Mouse (Mus musculus) heart, adult 8-10 months (tissue): ENCODE measurements at regions not wholly inside any gene's neighbourhood (a gene's known extent, or its start where the extent isn't known, plus 50 kb on each side); places are given as distances from the start of the nearest gene placed in this dataset.

Source experiments
- DNase-seq: peaks from one replicate; pipeline ENCODE4 v3.0.0; 2022; ENCODE audit warnings: low spot score

DNA sequence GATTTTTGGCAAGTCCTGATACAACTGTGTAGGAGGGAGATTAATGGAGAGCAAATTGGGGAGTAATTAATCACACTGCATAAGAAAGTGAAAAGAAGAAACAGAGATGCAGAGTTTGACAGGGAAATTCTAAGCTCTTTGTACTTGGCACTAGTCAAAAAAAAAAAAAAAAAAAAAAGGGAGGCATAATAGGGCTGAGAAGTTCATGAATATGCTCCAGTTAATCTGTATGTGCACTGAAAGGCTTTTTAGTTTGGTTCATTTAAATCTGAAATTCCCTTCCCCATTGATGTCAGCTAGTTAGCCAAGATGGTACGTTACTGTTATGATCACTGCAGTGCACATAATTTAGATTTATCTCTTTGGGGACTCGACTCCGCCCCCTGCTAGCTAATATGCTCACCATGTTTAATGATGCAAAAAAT is 470.8 kb upstream of the Map3k7 start:
- no peak for DNase-seq

DNA sequence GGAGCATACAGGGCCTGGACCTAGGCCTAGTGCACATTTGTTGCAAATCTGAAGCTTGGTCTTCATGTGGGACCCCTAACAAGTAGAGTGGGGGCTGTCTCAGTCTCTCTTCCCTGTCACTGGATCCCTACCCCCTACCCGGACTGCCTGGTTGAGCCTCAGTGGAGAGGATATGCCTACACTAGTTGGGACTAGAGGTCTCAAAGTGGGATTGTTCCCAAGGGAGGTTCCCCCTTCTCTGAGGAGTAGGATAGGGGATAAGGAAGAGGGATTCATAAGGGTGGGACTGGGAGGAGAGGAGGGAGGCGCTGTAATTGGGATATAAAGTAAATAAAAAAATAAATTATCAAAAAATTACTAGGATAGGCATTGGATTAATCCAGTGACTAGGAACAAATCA is 464.0 kb upstream of the Map3k7 start:
- DNase-seq, result no peak

GRCm38 (mm10) chr4:31500432-31500831 is 463.5 kb upstream of the Map3k7 start:
- no peak for DNase-seq

DNA sequence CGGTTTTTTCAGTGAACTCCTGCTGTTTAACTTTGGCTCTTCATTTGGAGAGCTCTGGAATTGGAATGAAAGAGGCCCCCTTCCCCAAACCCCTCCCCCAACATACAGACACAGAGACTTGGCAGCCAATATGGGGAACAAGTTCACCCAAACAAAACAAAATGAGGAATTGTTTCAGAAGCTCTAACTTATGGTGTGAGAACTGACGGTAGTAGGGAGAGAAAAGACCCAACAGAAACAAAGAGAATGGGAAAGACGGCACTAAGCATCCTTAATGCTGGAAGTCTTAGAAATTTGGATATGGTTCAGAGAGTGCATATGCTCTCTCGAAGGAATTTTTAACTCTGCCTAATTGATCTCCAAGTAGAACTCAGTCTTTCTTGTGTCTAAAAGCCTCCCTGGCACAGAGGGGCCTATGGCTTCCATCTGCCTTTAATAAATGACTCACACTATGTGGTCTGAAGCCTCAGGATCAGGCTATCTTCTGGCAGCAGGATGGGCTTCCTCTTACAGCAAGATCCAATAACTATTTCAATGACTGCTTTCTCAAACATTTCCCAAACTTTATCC is 438.2 kb upstream of the Map3k7 start:
- no peak for DNase-seq

GRCm38 (mm10) chr4:31536811-31537210 is 427.1 kb upstream of the Map3k7 start:
- DNase-seq, result no peak

GRCm38 (mm10) chr4:31553780-31554394 is 410.0 kb upstream of the Map3k7 start:
- no peak for DNase-seq

- DNase-seq, result no peak
Observed at GRCm38 (mm10) chr4:31555077-31555476, 408.8 kb upstream of the Map3k7 start.

GRCm38 (mm10) chr4:31557261-31557660 is 406.6 kb upstream of the Map3k7 start:
- DNase-seq, result no peak

DNA sequence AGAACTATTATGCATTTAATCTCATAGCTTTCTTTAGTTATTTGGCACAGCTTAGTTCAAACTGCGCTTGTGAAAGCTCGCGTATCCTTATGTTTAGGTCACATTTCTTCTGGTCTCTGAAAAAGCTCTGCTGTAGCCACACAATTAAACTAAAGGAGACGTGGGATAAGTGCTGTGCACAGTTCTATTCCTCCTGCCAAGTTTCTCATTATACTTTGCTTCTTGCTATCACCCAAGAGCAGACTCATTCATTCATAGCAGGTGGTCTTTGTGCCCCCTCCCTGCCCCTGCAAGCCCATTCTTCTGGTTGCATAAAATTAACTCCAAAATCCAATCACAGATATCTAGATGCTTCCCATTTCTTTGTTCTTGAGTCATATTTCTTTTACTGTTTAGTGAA is 403.6 kb upstream of the Map3k7 start:
- no peak for DNase-seq

DNA sequence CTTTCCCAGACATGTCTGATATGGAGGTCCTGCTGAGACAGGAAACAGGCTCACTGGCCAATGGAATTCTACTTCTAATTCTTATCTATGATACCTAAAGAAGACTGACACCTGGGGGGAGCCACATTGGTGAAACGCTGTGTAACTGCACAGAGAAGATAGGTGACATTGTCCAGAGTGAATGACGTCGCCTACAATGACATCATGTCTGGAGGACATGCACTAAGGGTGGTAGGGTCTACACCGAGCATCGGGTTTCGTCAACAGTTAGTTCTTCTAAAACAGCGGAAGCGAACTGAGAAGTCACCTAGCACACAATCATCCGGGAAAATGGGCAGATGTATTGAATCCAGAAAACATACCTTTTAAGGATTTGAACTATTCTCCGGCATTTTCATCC is 402.7 kb upstream of the Map3k7 start:
- DNase-seq, result no peak

GRCm38 (mm10) chr4:31561823-31562222 is 402.1 kb upstream of the Map3k7 start:
- DNase-seq, result peak; percentile 26

- DNase-seq, result peak; percentile 9
Observed at GRCm38 (mm10) chr4:31566158-31566557, 397.7 kb upstream of the Map3k7 start.

DNA sequence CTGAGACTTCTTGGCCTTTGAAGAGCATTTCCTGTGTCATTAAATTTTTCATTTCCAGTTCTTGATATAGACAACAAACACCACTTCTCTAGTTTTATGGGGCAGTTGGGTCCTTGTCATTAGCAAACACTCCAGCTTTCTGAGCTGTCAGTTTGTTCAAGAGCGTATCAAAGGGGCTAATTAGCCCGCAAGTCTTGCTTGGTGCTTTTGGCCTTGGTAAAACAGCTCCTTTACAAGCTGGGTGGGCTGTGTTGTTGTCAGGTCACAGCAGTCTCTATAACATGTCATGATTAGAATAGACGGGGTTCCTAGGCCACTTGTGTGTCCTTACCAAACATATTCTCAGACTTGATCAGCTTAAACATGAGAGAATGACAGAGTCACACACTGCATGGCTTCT is 397.1 kb upstream of the Map3k7 start:
- no peak for DNase-seq

DNA sequence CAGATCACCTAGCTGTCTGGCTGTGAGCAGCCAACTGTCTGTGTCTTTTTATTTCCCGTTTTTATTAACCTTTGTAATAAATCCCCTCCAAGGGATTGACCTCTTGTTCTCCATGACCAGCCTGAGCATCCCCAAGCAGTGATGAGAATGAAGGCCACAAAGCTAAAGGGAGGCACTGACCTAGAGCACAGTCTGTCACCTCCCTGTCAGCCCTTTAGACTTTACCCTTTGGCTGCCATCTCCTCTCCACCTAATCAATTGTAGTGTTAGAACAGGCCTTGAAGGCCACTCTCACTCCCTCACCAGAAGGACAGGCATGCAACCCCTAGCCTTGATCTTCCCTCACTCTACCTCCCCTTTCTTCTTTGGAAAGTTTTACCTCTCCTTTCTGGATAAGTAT is 394.2 kb upstream of the Map3k7 start:
- no peak for DNase-seq

DNA sequence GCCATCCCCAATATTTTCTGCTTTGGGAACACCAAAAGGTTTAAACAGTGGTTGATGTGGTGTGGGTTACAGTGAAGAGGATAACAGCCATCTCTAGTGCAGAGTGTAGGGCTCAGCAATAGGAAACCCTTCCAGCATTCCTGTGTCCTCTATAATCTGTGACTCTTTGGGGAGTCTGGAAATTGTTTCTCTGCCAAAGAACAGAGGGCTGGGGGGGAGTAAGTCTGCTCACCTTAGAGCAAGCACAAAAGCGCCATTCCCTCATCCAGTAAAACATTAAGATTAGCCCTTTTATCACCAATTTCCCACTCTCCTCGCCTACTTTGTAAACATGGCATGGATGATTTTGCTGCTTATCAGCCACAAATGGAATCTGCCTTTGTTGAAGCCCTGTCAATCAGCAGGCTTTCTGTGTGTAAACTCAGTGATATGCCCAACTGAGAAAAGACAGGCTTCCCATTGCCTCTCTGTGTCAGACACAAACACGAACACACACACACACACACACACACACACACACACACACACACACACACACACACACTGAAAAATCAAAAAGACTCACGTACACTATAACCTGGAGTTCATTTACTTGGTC is 386.8 kb upstream of the Map3k7 start:
- DNase-seq, result no peak

GRCm38 (mm10) chr4:31583495-31583894 is 380.4 kb upstream of the Map3k7 start:
- DNase-seq, result no peak

GRCm38 (mm10) chr4:31584171-31584570 is 379.7 kb upstream of the Map3k7 start:
- no peak for DNase-seq

DNA sequence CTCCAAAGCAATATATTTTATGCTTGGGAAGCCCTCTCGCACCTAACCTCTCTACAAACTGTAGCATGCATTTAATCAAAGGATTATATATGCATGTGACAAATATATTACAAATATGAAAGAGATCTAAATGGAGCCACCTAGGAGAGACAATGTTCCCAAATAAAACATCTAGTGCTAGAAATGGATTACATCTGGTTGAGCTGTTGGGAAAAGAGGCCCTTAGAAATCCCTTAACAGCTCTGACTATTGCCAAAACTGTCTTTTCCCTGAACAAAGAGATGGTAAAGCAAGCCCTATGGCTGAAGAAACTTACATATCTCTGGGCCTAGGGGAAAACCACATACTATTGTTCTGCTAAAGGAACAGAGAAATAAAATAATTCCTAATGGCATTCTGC is 369.8 kb upstream of the Map3k7 start:
- no peak for DNase-seq

- no peak for DNase-seq
Observed at GRCm38 (mm10) chr4:31601536-31601935, 362.4 kb upstream of the Map3k7 start.

DNA sequence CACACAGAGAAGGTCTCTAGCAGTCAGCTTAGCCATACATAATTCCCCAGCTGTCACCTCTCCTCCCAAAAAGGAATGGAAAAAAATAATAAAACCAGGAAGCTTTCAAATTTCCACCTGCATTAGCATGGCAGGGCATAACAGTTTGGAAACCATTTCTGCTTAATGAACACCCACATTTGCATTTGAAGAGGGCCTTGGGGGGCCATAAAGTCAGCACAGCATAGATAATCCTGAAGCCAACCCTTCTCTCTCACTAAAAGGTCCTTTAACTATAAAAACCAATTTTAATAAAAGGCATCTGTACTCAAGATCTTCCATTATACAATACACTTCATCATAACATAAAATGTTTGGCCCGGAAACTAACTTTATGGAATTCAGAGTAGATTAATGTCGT is 360.1 kb upstream of the Map3k7 start:
- DNase-seq, result no peak

DNA sequence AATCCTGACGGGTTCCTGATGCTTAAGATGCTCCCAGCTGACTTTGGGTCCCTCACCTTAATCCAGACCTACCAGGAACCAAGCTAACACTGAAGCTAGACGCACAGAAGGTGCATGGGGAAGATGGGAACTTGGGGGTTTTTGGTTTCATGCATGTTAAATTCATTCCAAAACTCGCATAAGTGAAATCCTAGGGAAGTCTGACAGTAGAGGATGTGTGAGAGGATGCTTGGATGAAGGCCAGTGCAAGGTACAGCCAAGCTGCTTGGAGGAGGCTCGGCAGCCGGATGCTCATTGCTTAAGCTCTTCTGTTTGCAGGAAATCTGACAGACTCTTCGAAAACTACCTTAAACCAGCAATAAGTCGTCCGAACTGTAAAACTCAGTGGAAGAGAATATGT is 355.1 kb upstream of the Map3k7 start:
- DNase-seq, result no peak

DNA sequence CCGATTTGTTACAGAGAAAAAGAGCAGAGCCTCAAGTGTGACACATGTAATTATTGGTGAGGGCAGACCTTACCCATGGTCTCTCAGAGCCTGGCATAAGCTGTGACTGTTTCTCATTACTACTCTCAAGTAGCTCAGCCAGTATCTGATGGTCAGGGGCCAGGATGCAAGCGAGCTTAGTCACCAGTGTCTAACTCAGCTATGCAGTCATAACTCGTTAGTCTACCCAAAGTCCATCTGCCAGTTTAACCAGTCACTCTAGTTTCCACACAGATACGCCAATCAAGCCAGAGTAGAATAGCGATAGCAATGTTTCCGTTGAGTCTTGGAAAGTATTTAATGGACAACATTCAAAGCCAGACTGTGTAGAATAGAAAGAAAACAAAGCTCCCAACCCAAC is 354.3 kb upstream of the Map3k7 start:
- no peak for DNase-seq

DNA sequence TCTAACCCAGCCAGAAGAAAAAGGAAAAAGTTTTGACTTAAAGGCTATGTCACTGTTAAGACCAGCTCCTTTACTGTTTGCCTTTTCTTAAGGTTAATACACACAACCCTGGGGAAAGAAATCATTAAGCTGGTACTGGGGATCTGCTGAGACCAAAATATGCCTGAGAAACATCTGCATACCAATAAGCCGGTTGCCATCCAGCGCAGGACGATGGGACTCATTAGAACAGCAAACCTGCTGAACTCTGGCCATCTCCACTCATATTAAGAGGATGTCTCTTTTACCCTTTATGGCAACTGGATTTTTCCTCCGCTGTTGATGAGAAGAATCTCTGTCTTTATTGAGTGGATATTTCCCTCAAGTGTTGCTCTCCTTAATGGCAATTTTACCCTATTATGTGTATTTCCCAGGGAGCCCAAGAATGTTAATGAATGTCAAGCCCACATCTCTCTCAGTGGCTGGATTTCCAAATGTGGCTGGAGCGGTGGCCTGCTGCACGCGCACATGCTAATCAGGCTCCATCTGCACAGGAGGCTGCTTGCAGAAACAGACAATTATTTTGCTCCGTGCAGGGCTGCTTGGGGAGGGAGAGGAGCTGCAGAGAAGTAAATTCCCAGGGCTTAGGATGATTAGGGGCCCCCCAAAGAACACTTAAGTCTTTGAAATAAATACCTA is 351.6 kb upstream of the Map3k7 start:
- DNase-seq, result no peak
